Mouse (Mus musculus) kidney, embryonic 16.5 days (tissue): Measurements from ENCODE around the gene St3gal3. TPM values are rescaled to one million over a fixed set of nuclear protein-coding genes. Genes with fewer than 3 reads are reported as not detected.

ENCODE experiments used
- ATAC-seq: fragments of 200-750 bp; cut with Nextera tagmentation; 2 replicates; pipeline ENCODE4 v1.8.0; 2017; ENCODE audit warnings: moderate TSS enrichment; ENCODE audit not compliant: low FRiP score, low TSS enrichment
- H3K27ac ChIP-seq: fragments of 300-500 bp; sonication (generic); 2 replicates; pipeline ENCODE4 v1.5.1; 2014; ENCODE audit warnings: low read length
- H3K27me3 ChIP-seq: fragments of 300-500 bp; sonication (generic); 2 replicates; pipeline ENCODE4 v1.6.1; 2014; ENCODE audit warnings: low read length, control low read depth, mixed read lengths; ENCODE audit not compliant: insufficient read depth
- H3K36me3 ChIP-seq: fragments of 300-500 bp; sonication (generic); 2 replicates; pipeline ENCODE4 v1.6.1; 2014; ENCODE audit warnings: low read length, control low read depth, mixed read lengths; ENCODE audit not compliant: insufficient read depth
- H3K4me1 ChIP-seq: fragments of 300-500 bp; sonication (generic); 2 replicates; pipeline ENCODE4 v1.6.1; 2014; ENCODE audit warnings: low read length, control low read depth, mixed read lengths; ENCODE audit not compliant: insufficient read depth
- H3K4me2 ChIP-seq: fragments of 300-500 bp; sonication (generic); replicated peaks from 2 replicates; pipeline ENCODE4 v1.6.1; 2014; ENCODE audit warnings: low read depth, low read length
- H3K4me3 ChIP-seq: fragments of 300-500 bp; sonication (generic); 2 replicates; pipeline ENCODE4 v1.5.1; 2014; ENCODE audit warnings: mild to moderate bottlenecking, low read length
- H3K9ac ChIP-seq: fragments of 300-500 bp; sonication (generic); replicated peaks from 2 replicates; pipeline ENCODE4 v1.6.1; 2014; ENCODE audit warnings: low read length
- H3K9me3 ChIP-seq: fragments of 300-500 bp; sonication (generic); 2 replicates; pipeline ENCODE4 v1.6.1; 2016; ENCODE audit warnings: low read length, control low read depth
- WGBS: fragments of 180-500 bp; shearing (Covaris S2); extraction: QIAGEN DNeasy Blood & Tissue Kit; methylation state at CpG from one replicate; pipeline ENCODE4 v1.1.7; 2014; 5-methylcytosine and 5-hydroxymethylcytosine counted together
- polyA plus RNA-seq: library from polyadenylated mRNA; unstranded; fragments of >200 nt; fragmentation: Nextera tagmentation; extraction: Ambion mirVana; gene quantifications from 2 replicates; pipeline ENCODE4 v1.2.1, GENCODE M21; 2015

The St3gal3 gene
- polyA plus RNA-seq, 1 experiment from 2014 or later = 8.7 TPM

- H3K4me3 ChIP-seq = no peak overlapping the region
- ATAC-seq = 0 out of 2 replicates have a peak, but pooled peaks have one; percentile 36
- H3K9me3 ChIP-seq = no peaks in the 10 kb centered on the region
- no peak overlapping the region for H3K27ac ChIP-seq
- no peak overlapping the region for H3K9ac ChIP-seq
- no peak overlapping the region for H3K4me2 ChIP-seq
- H3K4me1 ChIP-seq = no peaks in the 10 kb centered on the region
- 85% methylated on average over 7 of the region's 7 CpGs for WGBS
- H3K36me3 ChIP-seq = peaks cover 88% of the 10 kb centered on the region
- no peaks in the 10 kb centered on the region for H3K27me3 ChIP-seq
Observed at GRCm38 (mm10) chr4:118143679-118144078, 9.0 kb upstream of the St3gal3 start.

GRCm38 (mm10) chr4:118141511-118141910, 6.8 kb upstream of the St3gal3 start:
- H3K4me2 ChIP-seq = no peak overlapping the region
- no peaks in the 10 kb centered on the region for H3K4me1 ChIP-seq
- H3K9me3 ChIP-seq = no peaks in the 10 kb centered on the region
- H3K27ac ChIP-seq = no peak overlapping the region
- H3K9ac ChIP-seq = no peak overlapping the region
- H3K4me3 ChIP-seq = no peak overlapping the region
- ATAC-seq = no peak
- H3K36me3 ChIP-seq = peaks cover 87% of the 10 kb centered on the region
- WGBS = 94% methylated on average over 5 of the region's 5 CpGs
- no peaks in the 10 kb centered on the region for H3K27me3 ChIP-seq

GRCm38 (mm10) chr4:118138891-118139290, 4.2 kb upstream of the St3gal3 start:
- Histone ChIP-seq H3K27ac (no peak overlapping the region), H3K4me2 (no peak overlapping the region), H3K4me1 (peaks cover 6% of the 10 kb centered on the region), H3K4me3 (no peak overlapping the region), H3K27me3 (no peaks in the 10 kb centered on the region), H3K36me3 (peaks cover 65% of the 10 kb centered on the region), H3K9me3 (no peaks in the 10 kb centered on the region), H3K9ac (no peak overlapping the region)
- 38% methylated on average over 5 of the region's 5 CpGs for WGBS
- no peak for ATAC-seq

DNA sequence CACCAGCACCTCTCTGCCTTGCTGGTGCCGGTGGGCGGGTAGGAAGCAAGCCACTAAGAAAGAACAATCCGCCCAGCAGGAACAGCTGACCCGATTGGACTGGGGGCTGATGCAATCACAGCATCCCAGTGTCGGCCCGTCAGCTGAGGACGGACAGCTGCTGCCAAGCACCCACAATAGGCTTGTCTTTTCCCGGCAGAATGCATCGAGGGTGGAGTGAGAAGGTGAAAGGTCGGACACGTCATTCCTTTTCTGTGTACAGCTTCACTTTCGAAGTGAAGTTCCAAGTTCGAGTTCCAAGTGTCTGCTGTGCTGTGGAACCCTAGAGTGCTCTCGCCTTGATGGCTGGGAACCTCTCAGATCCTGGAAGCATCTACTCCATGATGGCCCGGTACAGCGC, 3.1 kb upstream of the St3gal3 start:
- no peak for ATAC-seq
- Histone ChIP-seq H3K4me3 (no peak overlapping the region), H3K36me3 (peaks cover 55% of the 10 kb centered on the region), H3K27me3 (no peaks in the 10 kb centered on the region), H3K4me1 (peaks cover 11% of the 10 kb centered on the region), H3K9ac (no peak overlapping the region), H3K4me2 (no peak overlapping the region), H3K27ac (no peak overlapping the region), H3K9me3 (no peaks in the 10 kb centered on the region)
- 85% methylated on average over 16 of the region's 16 CpGs for WGBS

DNA sequence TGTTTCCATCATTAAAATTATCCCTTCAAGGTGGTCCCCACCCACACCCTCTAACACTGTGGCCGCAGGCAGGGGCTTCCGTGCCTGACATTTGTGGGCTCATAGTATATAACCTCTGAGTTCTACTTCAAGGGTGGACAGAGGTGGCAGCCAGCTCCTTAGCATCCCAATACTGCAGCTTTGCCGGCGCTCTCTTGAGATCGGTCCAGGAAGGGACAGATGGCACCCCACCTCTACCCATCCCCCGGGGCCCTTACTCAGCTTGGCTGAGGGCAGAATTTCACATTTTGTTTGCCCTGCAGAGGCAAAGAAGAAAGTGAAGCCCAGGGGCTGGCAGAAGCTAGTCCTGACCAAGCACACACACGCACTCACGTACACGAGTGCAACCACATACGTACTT, 2.6 kb upstream of the St3gal3 start:
- Histone ChIP-seq H3K4me1 (peaks cover 11% of the 10 kb centered on the region), H3K27ac (no peak overlapping the region), H3K9ac (no peak overlapping the region), H3K9me3 (no peaks in the 10 kb centered on the region), H3K4me3 (no peak overlapping the region), H3K27me3 (no peaks in the 10 kb centered on the region), H3K4me2 (no peak overlapping the region), H3K36me3 (peaks cover 50% of the 10 kb centered on the region)
- WGBS = 94% methylated on average over 10 of the region's 10 CpGs
- no peak for ATAC-seq

- no peaks in the 10 kb centered on the region for H3K9me3 ChIP-seq
- H3K4me2 ChIP-seq = peak overlapping the region; percentile 74
- H3K36me3 ChIP-seq = peaks cover 33% of the 10 kb centered on the region
- H3K4me1 ChIP-seq = peaks cover 11% of the 10 kb centered on the region
- no peaks in the 10 kb centered on the region for H3K27me3 ChIP-seq
- peak overlapping the region; percentile 83 for H3K9ac ChIP-seq
- peak overlapping the region; percentile 82 for H3K4me3 ChIP-seq
- WGBS = 94% methylated on average over 1 of the region's 1 CpGs
- 0 out of 2 replicates have a peak, but pooled peaks have one; percentile 4 for ATAC-seq
- peak overlapping the region; percentile 72 for H3K27ac ChIP-seq
Observed at GRCm38 (mm10) chr4:118135414-118135813, 700 bp upstream of the St3gal3 start.

- H3K4me2 ChIP-seq = no peak overlapping the region
- no peak overlapping the region for H3K4me3 ChIP-seq
- H3K9ac ChIP-seq = no peak overlapping the region
- no peak overlapping the region for H3K27ac ChIP-seq
- no peaks in the 10 kb centered on the region for H3K9me3 ChIP-seq
- no peaks in the 10 kb centered on the region for H3K27me3 ChIP-seq
- H3K4me1 ChIP-seq = peaks cover 11% of the 10 kb centered on the region
- 83% methylated on average over 5 of the region's 5 CpGs for WGBS
- H3K36me3 ChIP-seq = 0 out of 2 replicates have a peak, but pooled peaks cover 3% of the 10 kb centered on the region
- no peak for ATAC-seq
Observed at GRCm38 (mm10) chr4:118131329-118131728, 3.4 kb downstream of the St3gal3 start.

- peak; percentile 57; the same call in 1 of the 2 replicates for ATAC-seq
- Histone ChIP-seq H3K4me1 (peaks cover 3% of the 10 kb centered on the region; the same call in 1 of the 2 replicates), H3K36me3 (no peaks in the 10 kb centered on the region), H3K9me3 (no peaks in the 10 kb centered on the region), H3K9ac (no peak overlapping the region), H3K27me3 (no peaks in the 10 kb centered on the region), H3K4me3 (no peak overlapping the region), H3K4me2 (no peak overlapping the region), H3K27ac (no peak overlapping the region)
- 79% methylated on average over 14 of the region's 14 CpGs for WGBS
Observed at GRCm38 (mm10) chr4:118123030-118123704, 11.5 kb downstream of the St3gal3 start.

- WGBS = 74% methylated on average over 10 of the region's 10 CpGs
- peak; percentile 67; the same call in 1 of the 2 replicates for ATAC-seq
- H3K4me2 ChIP-seq = no peak overlapping the region
Observed at GRCm38 (mm10) chr4:118122078-118122477, 12.6 kb downstream of the St3gal3 start.

DNA sequence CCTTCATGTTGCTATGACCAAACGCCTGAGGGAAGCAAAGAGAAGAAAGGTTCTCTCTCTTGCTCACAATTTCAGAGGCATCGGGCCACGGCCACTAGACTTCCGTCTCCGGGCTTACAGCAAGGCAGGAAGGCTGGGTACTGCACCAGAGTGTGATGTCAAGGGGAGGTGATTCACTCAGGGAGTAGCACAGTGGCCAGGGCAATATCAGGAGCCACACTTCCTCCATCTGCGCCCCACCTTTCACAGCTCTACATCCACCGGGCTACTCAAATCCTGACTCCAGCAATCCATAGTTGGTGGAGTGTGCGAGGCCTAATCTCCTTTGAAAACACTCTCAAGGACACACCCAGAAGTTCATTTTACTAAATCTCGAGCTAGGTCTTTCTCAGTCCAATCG, 17.1 kb downstream of the St3gal3 start:
- ATAC-seq = no peak
- H3K4me3 ChIP-seq = no peak overlapping the region
- H3K4me2 ChIP-seq = no peak overlapping the region
- no peak overlapping the region for H3K9ac ChIP-seq
- H3K4me1 ChIP-seq = no peaks in the 10 kb centered on the region
- H3K9me3 ChIP-seq = no peaks in the 10 kb centered on the region
- WGBS = 91% methylated on average over 10 of the region's 10 CpGs
- no peaks in the 10 kb centered on the region for H3K36me3 ChIP-seq
- H3K27me3 ChIP-seq = no peaks in the 10 kb centered on the region
- H3K27ac ChIP-seq = no peak overlapping the region

More at GRCm38 (mm10) chr4:118122078-118122477, 12.6 kb downstream of the St3gal3 start:
- Histone ChIP-seq H3K27ac (no peak overlapping the region), H3K36me3 (no peaks in the 10 kb centered on the region), H3K9ac (no peak overlapping the region), H3K4me3 (no peak overlapping the region), H3K27me3 (no peaks in the 10 kb centered on the region), H3K9me3 (no peaks in the 10 kb centered on the region), H3K4me1 (peaks cover 3% of the 10 kb centered on the region; the same call in 1 of the 2 replicates)
